Mouse (Mus musculus) ES-E14 (cell line): ENCODE measurements at regions not wholly inside any gene's neighbourhood (a gene's known extent, or its start where the extent isn't known, plus 50 kb on each side); places are given as distances from the start of the nearest gene placed in this dataset.

Source experiments
- DNase-seq: peaks from one replicate; pipeline ENCODE4 v3.0.0-alpha.2; 2013; ENCODE audit warnings: low read depth, low spot score
- H3K27ac ChIP-seq: 2 replicates; pipeline ENCODE4 v1.5.1; 2012; ENCODE audit warnings: low read depth, mild to moderate bottlenecking, low read length, moderate library complexity, mixed read lengths; ENCODE audit not compliant: poor library complexity, insufficient read depth, severe bottlenecking
- H3K36me3 ChIP-seq: 2 replicates; pipeline ENCODE4 v1.6.1; 2012; ENCODE audit warnings: mild to moderate bottlenecking, low read length, moderate library complexity, mixed read lengths; ENCODE audit not compliant: control insufficient read depth, poor library complexity, insufficient read depth, severe bottlenecking
- H3K4me1 ChIP-seq, 2 experiments: fragments of 150-350 bp in 1 of 2; sonication (generic) in 1 of 2; 2 replicates each; pipeline ENCODE4 v1.6.1; 2012; ENCODE audit warnings: low read length in 2 of 2, mild to moderate bottlenecking in 1 of 2, mixed read lengths in 1 of 2; ENCODE audit not compliant: control insufficient read depth in 2 of 2, insufficient read depth in 2 of 2, poor library complexity in 1 of 2
- H3K4me3 ChIP-seq, 2 experiments: fragments of 150-350 bp in 1 of 2; sonication (generic) in 1 of 2; 2 replicates each; pipeline ENCODE4 v1.5.1; 2012; ENCODE audit warnings: low read length in 2 of 2, low read depth in 1 of 2, mild to moderate bottlenecking in 1 of 2, mixed read lengths in 1 of 2; ENCODE audit not compliant: insufficient read depth in 1 of 2, poor library complexity in 1 of 2, severe bottlenecking in 1 of 2
- H3K9ac ChIP-seq: 2 replicates; pipeline ENCODE4 v1.6.1; 2012; ENCODE audit warnings: low read depth, mild to moderate bottlenecking, low read length, mixed read lengths; ENCODE audit not compliant: poor library complexity, insufficient read depth, severe bottlenecking
- H3K9me3 ChIP-seq: fragments of 150-350 bp; sonication (generic); 2 replicates; pipeline ENCODE4 v1.6.1; 2012; ENCODE audit warnings: low read depth, mild to moderate bottlenecking, low read length; ENCODE audit not compliant: control insufficient read depth, insufficient read depth
- CHD2 ChIP-seq: IDR thresholded peaks from 2 replicates; pipeline ENCODE4 v1.6.1; 2014; ENCODE audit warnings: mild to moderate bottlenecking, low read depth, low read length, inconsistent platforms
- HCFC1 ChIP-seq: IDR thresholded peaks from 2 replicates; pipeline ENCODE4 v1.6.1; 2012; ENCODE audit warnings: low read length, inconsistent platforms, borderline replicate concordance; ENCODE audit not compliant: insufficient read depth
- MAFK ChIP-seq: IDR thresholded peaks from 2 replicates; pipeline ENCODE4 v1.6.1; 2014; ENCODE audit warnings: mild to moderate bottlenecking, low read depth, low read length, inconsistent platforms; ENCODE audit not compliant: insufficient read depth
- ZC3H11A ChIP-seq: IDR thresholded peaks from 2 replicates; pipeline ENCODE4 v1.6.1; 2012; ENCODE audit warnings: low read depth, mild to moderate bottlenecking, inconsistent platforms, low read length, borderline replicate concordance
- ZNF384 ChIP-seq: IDR thresholded peaks from 2 replicates; pipeline ENCODE4 v1.6.1; 2012; ENCODE audit warnings: low read depth, low read length, inconsistent platforms
- in situ Hi-C, 2 experiments: fragments of 600-800 bp; cut with MboI; formaldehyde crosslinking; loops; one replicate each; pipeline ENCODE4 v1.15.1; 2025; ENCODE audit warnings: low sequenced_read_pairs in 2 of 2, inconsistent platforms in 1 of 2; ENCODE audit not compliant: unreplicated experiment in 2 of 2

- DNase-seq: no peak
- in situ Hi-C loops: no loop called here
- Histone ChIP-seq H3K4me3 (no peak overlapping the region), H3K27ac (no peak overlapping the region), H3K9ac (no peak overlapping the region), H3K36me3 (no peaks in the 10 kb centered on the region), H3K9me3 (no peaks in the 10 kb centered on the region), H3K4me1 (peaks cover 0 to 2% of the 10 kb centered on the region in 2 experiments; a peak in 1 of 4 replicates)
- TF ChIP-seq CHD2 (no peak), MAFK (no peak), ZC3H11A (no peak), HCFC1 (no peak), ZNF384 (no peak)
These were observed 129.0 kb upstream of the Jun start for GRCm38 (mm10) chr4:95180999-95181398.

GRCm38 (mm10) chr4:95184180-95184579 is 132.2 kb upstream of the Jun start:
- Histone ChIP-seq H3K36me3 (no peaks in the 10 kb centered on the region), H3K27ac (no peak overlapping the region), H3K9ac (no peak overlapping the region), H3K4me3 (no peak overlapping the region), H3K4me1 (no peaks in the 10 kb centered on the region; a peak in 1 of 4 replicates), H3K9me3 (no peaks in the 10 kb centered on the region)
- DNase-seq: no peak
- TF ChIP-seq ZC3H11A (no peak), CHD2 (no peak), HCFC1 (no peak), ZNF384 (no peak), MAFK (no peak)
- in situ Hi-C loops: no loop called here

GRCm38 (mm10) chr4:95185113-95185915 is 133.3 kb upstream of the Jun start:
- no peaks in the 10 kb centered on the region for H3K36me3 ChIP-seq
- no peak for DNase-seq
- in situ Hi-C loops: no loop called here

GRCm38 (mm10) chr4:95185916-95186200 is 133.8 kb upstream of the Jun start:
- no peak for DNase-seq
- in situ Hi-C loops: no loop called here

More at GRCm38 (mm10) chr4:95185113-95185915, 133.3 kb upstream of the Jun start:
- no peak overlapping the region for H3K27ac ChIP-seq
- H3K9me3 ChIP-seq: no peaks in the 10 kb centered on the region
- no peak overlapping the region for H3K9ac ChIP-seq
- no peaks in the 10 kb centered on the region; a peak in 1 of 4 replicates for H3K4me1 ChIP-seq
- H3K4me3 ChIP-seq: no peak overlapping the region
- TF ChIP-seq CHD2 (no peak), ZC3H11A (no peak), ZNF384 (no peak), MAFK (no peak), HCFC1 (no peak)

GRCm38 (mm10) chr4:95188107-95188506 is 136.1 kb upstream of the Jun start:
- no peak for TF ChIP-seq CHD2
- TF ChIP-seq ZC3H11A: no peak
- in situ Hi-C loops: no loop called here
- H3K4me1 ChIP-seq: no peaks in the 10 kb centered on the region; a peak in 1 of 4 replicates
- DNase-seq: no peak
- no peak overlapping the region for H3K4me3 ChIP-seq
- no peak overlapping the region for H3K27ac ChIP-seq
- no peaks in the 10 kb centered on the region for H3K36me3 ChIP-seq
- H3K9ac ChIP-seq: no peak overlapping the region
- no peaks in the 10 kb centered on the region for H3K9me3 ChIP-seq

More at GRCm38 (mm10) chr4:95185916-95186200, 133.8 kb upstream of the Jun start:
- Histone ChIP-seq H3K9me3 (no peaks in the 10 kb centered on the region), H3K4me3 (no peak overlapping the region), H3K36me3 (no peaks in the 10 kb centered on the region), H3K27ac (no peak overlapping the region), H3K9ac (no peak overlapping the region), H3K4me1 (no peaks in the 10 kb centered on the region; a peak in 1 of 4 replicates)
- TF ChIP-seq ZNF384 (no peak), ZC3H11A (no peak), HCFC1 (no peak), MAFK (no peak), CHD2 (no peak)
